Mouse (Mus musculus) embryonic facial prominence, embryonic 10.5 days (tissue): ENCODE results near the gene Zpr1. TPM values are rescaled to one million over a fixed set of nuclear protein-coding genes. Genes with fewer than 3 reads are reported as not detected.

Experiments
- DNase-seq: peaks from one replicate; pipeline ENCODE4 v3.0.0-alpha.2; 2017; ENCODE audit warnings: low spot score
- H3K27ac ChIP-seq: fragments of 300-500 bp; sonication (generic); replicated peaks from 2 replicates; pipeline ENCODE4 v1.5.1; 2016; ENCODE audit warnings: mild to moderate bottlenecking
- H3K27me3 ChIP-seq: fragments of 300-500 bp; sonication (generic); replicated peaks from 2 replicates; pipeline ENCODE4 v1.6.1; 2016; ENCODE audit warnings: low read depth, mild to moderate bottlenecking; ENCODE audit not compliant: poor library complexity, severe bottlenecking
- H3K36me3 ChIP-seq: fragments of 300-500 bp; sonication (generic); replicated peaks from 2 replicates; pipeline ENCODE4 v1.6.1; 2016; ENCODE audit warnings: mild to moderate bottlenecking, moderate library complexity
- H3K4me1 ChIP-seq: fragments of 300-500 bp; sonication (generic); 2 replicates; pipeline ENCODE4 v1.6.1; 2016
- H3K4me3 ChIP-seq: fragments of 300-500 bp; sonication (generic); 2 replicates; pipeline ENCODE4 v1.5.1; 2016; ENCODE audit warnings: mild to moderate bottlenecking, moderate library complexity
- H3K9me3 ChIP-seq: fragments of 300-500 bp; sonication (generic); 2 replicates; pipeline ENCODE4 v1.6.1; 2016; ENCODE audit warnings: mild to moderate bottlenecking
- WGBS: fragments of 180-500 bp; shearing (Covaris S2); methylation state at CpG from one replicate; pipeline ENCODE4 v1.1.7; 2016; 5-methylcytosine and 5-hydroxymethylcytosine counted together
- polyA plus RNA-seq: library from polyadenylated mRNA; unstranded; fragments of >200 nt; fragmentation: Nextera tagmentation; extraction: Ambion mirVana; gene quantifications from 2 replicates; pipeline ENCODE4 v1.2.1, GENCODE M21; 2016

The Zpr1 gene
- polyA plus RNA-seq, 1 experiment from 2014 or later = 70.8 TPM

- DNase-seq = no peak
- peaks cover 17% of the 10 kb centered on the region for H3K36me3 ChIP-seq
- peaks cover 43% of the 10 kb centered on the region for H3K27me3 ChIP-seq
- H3K9me3 ChIP-seq = no peaks in the 10 kb centered on the region
- no peak overlapping the region for H3K27ac ChIP-seq
- H3K4me3 ChIP-seq = no peak overlapping the region
- peaks cover 32% of the 10 kb centered on the region for H3K4me1 ChIP-seq
- WGBS = 90% methylated on average over 4 of the region's 4 CpGs
These were observed 2.1 kb upstream of the Zpr1 start for GRCm38 (mm10) chr9:46270782-46271181.

- no peak for DNase-seq
- peaks cover 30% of the 10 kb centered on the region for H3K36me3 ChIP-seq
- no peaks in the 10 kb centered on the region for H3K9me3 ChIP-seq
- H3K27me3 ChIP-seq = peaks cover 43% of the 10 kb centered on the region
- H3K4me3 ChIP-seq = peak overlapping the region; percentile 95; the same call in 1 of the 2 replicates
- no peak overlapping the region for H3K27ac ChIP-seq
- 86% methylated on average over 9 of the region's 9 CpGs for WGBS
- H3K4me1 ChIP-seq = peaks cover 32% of the 10 kb centered on the region
These were observed 794 bp upstream of the Zpr1 start for GRCm38 (mm10) chr9:46272070-46272469.

- H3K36me3 ChIP-seq = peaks cover 54% of the 10 kb centered on the region
- no peak for DNase-seq
- no peak overlapping the region for H3K27ac ChIP-seq
- peak overlapping the region; percentile 95; the same call in 1 of the 2 replicates for H3K4me3 ChIP-seq
- H3K9me3 ChIP-seq = no peaks in the 10 kb centered on the region
- 91% methylated on average over 9 of the region's 9 CpGs for WGBS
- peaks cover 26% of the 10 kb centered on the region for H3K27me3 ChIP-seq
- H3K4me1 ChIP-seq = peaks cover 26% of the 10 kb centered on the region
These were observed 1.6 kb downstream of the Zpr1 start for GRCm38 (mm10) chr9:46274494-46274893.

- WGBS = under 1% methylated on average over 55 of the region's 55 CpGs
These were observed 10.0 kb downstream of the Zpr1 start, which contains the start of gene Bud13 for GRCm38 (mm10) chr9:46282631-46283436. Bud13 (plus strand) TSS chr9:46283008.

GRCm38 (mm10) chr9:46298381-46298780, 25.5 kb downstream of the Zpr1 start:
- H3K36me3 ChIP-seq = peaks cover 63% of the 10 kb centered on the region
- no peaks in the 10 kb centered on the region; the same call in 1 of the 2 replicates for H3K4me1 ChIP-seq
- no peaks in the 10 kb centered on the region for H3K9me3 ChIP-seq
- H3K27me3 ChIP-seq = no peaks in the 10 kb centered on the region
- H3K4me3 ChIP-seq = no peak overlapping the region
- DNase-seq = no peak
- 83% methylated on average over 4 of the region's 4 CpGs for WGBS
- no peak overlapping the region for H3K27ac ChIP-seq

More at GRCm38 (mm10) chr9:46282631-46283436, 10.0 kb downstream of the Zpr1 start, which contains the start of gene Bud13:
- Histone ChIP-seq H3K27ac (peak within 1 kb of the TSS; percentile 91), H3K27me3 (no peaks in the 10 kb centered on the region), H3K9me3 (no peaks in the 10 kb centered on the region), H3K4me3 (peak within 1 kb of the TSS; percentile 87), H3K36me3 (peaks cover 67% of the 10 kb centered on the region), H3K4me1 (peaks cover 17% of the 10 kb centered on the region)
- peak; percentile 92 for DNase-seq

GRCm38 (mm10) chr9:46302142-46302541, 29.3 kb downstream of the Zpr1 start:
- H3K27me3 ChIP-seq = no peaks in the 10 kb centered on the region
- no peak overlapping the region for H3K27ac ChIP-seq
- H3K9me3 ChIP-seq = no peaks in the 10 kb centered on the region
- 14% methylated on average over 2 of the region's 2 CpGs for WGBS
- 0 out of 2 replicates have a peak, but pooled peaks cover 3% of the 10 kb centered on the region for H3K4me1 ChIP-seq
- DNase-seq = peak; percentile 60
- H3K36me3 ChIP-seq = peaks cover 29% of the 10 kb centered on the region
- H3K4me3 ChIP-seq = no peak overlapping the region

- Histone ChIP-seq H3K9me3 (no peaks in the 10 kb centered on the region), H3K36me3 (no peaks in the 10 kb centered on the region), H3K4me1 (peaks cover 15% of the 10 kb centered on the region), H3K27ac (peak overlapping the region; percentile 35; the same call in 1 of the 2 replicates), H3K4me3 (no peak overlapping the region), H3K27me3 (peaks cover 36% of the 10 kb centered on the region)
- WGBS = 16% methylated on average over 7 of the region's 7 CpGs
- DNase-seq = peak; percentile 35
These were observed 36.3 kb downstream of the Zpr1 start for GRCm38 (mm10) chr9:46309121-46309520.

GRCm38 (mm10) chr9:46314507-46314906, 41.6 kb downstream of the Zpr1 start:
- peaks cover 3% of the 10 kb centered on the region; the same call in 1 of the 2 replicates for H3K9me3 ChIP-seq
- no peaks in the 10 kb centered on the region for H3K36me3 ChIP-seq
- peaks cover 28% of the 10 kb centered on the region for H3K4me1 ChIP-seq
- no peak overlapping the region for H3K4me3 ChIP-seq
- DNase-seq = peak; percentile 79
- H3K27ac ChIP-seq = no peak overlapping the region
- H3K27me3 ChIP-seq = peaks cover 22% of the 10 kb centered on the region
- 8% methylated on average over 4 of the region's 4 CpGs for WGBS

- Histone ChIP-seq H3K27ac (no peak overlapping the region), H3K27me3 (peaks cover 18% of the 10 kb centered on the region), H3K4me1 (peaks cover 28% of the 10 kb centered on the region), H3K36me3 (no peaks in the 10 kb centered on the region), H3K4me3 (no peak overlapping the region), H3K9me3 (peaks cover 5% of the 10 kb centered on the region; the same call in 1 of the 2 replicates)
- no peak for DNase-seq
- 48% methylated on average over 2 of the region's 2 CpGs for WGBS
These were observed 42.1 kb downstream of the Zpr1 start for GRCm38 (mm10) chr9:46314921-46315320.

- H3K9me3 ChIP-seq = peaks cover 7% of the 10 kb centered on the region; the same call in 1 of the 2 replicates
- H3K27ac ChIP-seq = peak overlapping the region; percentile 46; the same call in 1 of the 2 replicates
- H3K4me3 ChIP-seq = 0 out of 2 replicates have a peak overlapping the region, but pooled peaks have one; percentile 11
- WGBS = 39% methylated on average over 11 of the region's 11 CpGs
- H3K4me1 ChIP-seq = peaks cover 28% of the 10 kb centered on the region
- no peak for DNase-seq
- no peaks in the 10 kb centered on the region for H3K36me3 ChIP-seq
- H3K27me3 ChIP-seq = 0 out of 2 replicates have a peak, but pooled peaks cover 15% of the 10 kb centered on the region
These were observed 43.0 kb downstream of the Zpr1 start for GRCm38 (mm10) chr9:46315807-46316365.

- peak; percentile 65 for DNase-seq
- Histone ChIP-seq H3K36me3 (no peaks in the 10 kb centered on the region), H3K27me3 (0 out of 2 replicates have a peak, but pooled peaks cover 15% of the 10 kb centered on the region), H3K9me3 (peaks cover 7% of the 10 kb centered on the region; the same call in 1 of the 2 replicates), H3K4me3 (0 out of 2 replicates have a peak overlapping the region, but pooled peaks have one; percentile 11), H3K27ac (peak overlapping the region; percentile 46; the same call in 1 of the 2 replicates), H3K4me1 (peaks cover 28% of the 10 kb centered on the region)
- WGBS = 13% methylated on average over 5 of the region's 5 CpGs
These were observed 43.5 kb downstream of the Zpr1 start for GRCm38 (mm10) chr9:46316388-46316787.

GRCm38 (mm10) chr9:46316909-46317308, 44.0 kb downstream of the Zpr1 start:
- Histone ChIP-seq H3K4me1 (peaks cover 28% of the 10 kb centered on the region), H3K27ac (no peak overlapping the region), H3K36me3 (no peaks in the 10 kb centered on the region), H3K9me3 (peaks cover 7% of the 10 kb centered on the region; the same call in 1 of the 2 replicates), H3K4me3 (no peak overlapping the region), H3K27me3 (0 out of 2 replicates have a peak, but pooled peaks cover 15% of the 10 kb centered on the region)
- WGBS = 55% methylated on average over 8 of the region's 8 CpGs
- DNase-seq = no peak
